Mouse (Mus musculus) left cerebral cortex, postnatal 14 days (tissue): ENCODE measurements at regions not wholly inside any gene's neighbourhood (a gene's known extent, or its start where the extent isn't known, plus 50 kb on each side); places are given as distances from the start of the nearest gene placed in this dataset.
A peak's percentile ranks its signal among the peaks of the same experiment; 100 is the strongest.

Experiments
- DNase-seq, 2 experiments: peaks; one replicate each; pipeline ENCODE4 v3.0.0; 2021 to 2022; ENCODE audit warnings: low spot score in 2 of 2, mixed read lengths in 1 of 2
- intact Hi-C: fragments of 180-260 bp; cut with DNase I; formaldehyde crosslinking; loops from one replicate; pipeline ENCODE4 v1.15.1; 2025

DNA sequence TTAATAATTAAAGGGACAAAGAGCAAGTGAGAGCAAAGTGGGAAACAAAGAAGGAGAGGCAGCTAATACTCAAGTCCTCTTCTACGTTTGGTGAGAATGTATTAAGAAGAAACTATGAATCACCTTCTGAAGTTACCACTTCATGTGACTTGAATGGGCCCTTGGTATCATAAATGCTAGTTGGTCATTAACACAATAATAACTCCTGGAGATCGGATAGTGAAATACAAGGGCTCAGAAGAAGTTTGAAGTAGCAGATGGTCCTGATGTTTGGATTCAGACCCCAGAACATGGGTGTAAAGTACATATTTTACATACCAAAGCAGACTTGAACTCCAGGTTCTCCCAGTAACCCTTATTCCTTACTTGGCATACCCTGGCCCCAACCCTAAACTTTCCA, 535.4 kb upstream of the Cntnap5b start:
- DNase-seq, result no peak
- intact Hi-C loops, result no loop called here

DNA sequence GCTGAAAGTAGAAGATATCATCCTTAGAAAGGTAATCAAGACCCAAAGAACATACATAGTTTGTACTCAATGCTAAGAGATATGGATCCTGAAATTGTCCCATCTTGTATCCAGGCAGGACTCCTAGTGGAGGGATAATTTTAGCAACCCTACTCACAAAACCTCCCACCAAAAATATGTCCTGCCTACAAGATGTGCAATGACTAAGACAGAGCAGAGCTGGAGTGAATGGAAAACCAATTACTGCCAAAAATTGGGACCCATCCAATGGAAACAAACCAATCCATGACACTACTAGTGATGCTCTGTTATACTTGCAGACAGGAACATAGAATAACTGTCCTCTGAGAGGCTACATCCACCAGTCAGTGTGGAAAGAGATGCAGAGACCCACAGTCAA, 487.0 kb upstream of the Cntnap5b start:
- DNase-seq, result peak; percentile 6 to 32
- intact Hi-C loops, result no loop called here

DNA sequence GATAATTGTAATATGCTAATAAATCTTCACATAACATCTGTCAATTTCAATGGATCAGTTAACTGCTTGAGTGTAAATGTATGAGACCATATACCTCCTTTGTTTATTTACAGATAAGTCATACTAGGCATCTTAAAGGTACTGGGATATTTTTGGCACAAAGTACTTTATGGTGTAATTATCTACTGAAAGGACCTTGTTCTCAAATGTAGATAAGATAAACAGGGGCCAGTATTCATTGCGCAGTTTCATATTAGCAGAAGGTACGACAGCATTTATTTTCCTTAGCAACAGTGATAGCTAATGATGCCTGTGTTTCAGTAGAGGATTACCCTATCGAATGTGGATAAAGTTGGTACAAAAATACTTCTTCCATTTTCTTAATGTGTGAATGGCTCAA, 484.7 kb upstream of the Cntnap5b start:
- no peak for DNase-seq
- intact Hi-C loops, result no loop called here

DNA sequence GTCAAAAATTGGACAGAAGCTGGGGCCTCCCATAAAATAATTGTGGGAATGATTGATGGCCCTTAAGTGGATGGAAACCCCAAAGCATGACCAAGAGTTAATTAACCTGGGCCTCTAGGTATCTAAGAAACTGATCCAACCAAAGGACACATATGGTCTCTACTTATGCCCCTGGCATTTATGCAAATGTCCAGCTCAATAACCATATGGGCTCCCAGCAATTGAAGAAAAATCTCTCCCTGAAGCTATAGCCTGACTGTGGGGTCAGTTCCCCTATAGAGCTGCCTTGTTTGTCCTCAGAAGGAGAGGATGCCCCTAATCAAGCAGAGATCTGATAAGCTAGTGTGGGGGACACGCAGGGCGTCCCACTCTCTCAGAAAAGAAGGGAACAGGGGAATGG, 473.4 kb upstream of the Cntnap5b start:
- DNase-seq, result no peak
- intact Hi-C loops, result no loop called here

DNA sequence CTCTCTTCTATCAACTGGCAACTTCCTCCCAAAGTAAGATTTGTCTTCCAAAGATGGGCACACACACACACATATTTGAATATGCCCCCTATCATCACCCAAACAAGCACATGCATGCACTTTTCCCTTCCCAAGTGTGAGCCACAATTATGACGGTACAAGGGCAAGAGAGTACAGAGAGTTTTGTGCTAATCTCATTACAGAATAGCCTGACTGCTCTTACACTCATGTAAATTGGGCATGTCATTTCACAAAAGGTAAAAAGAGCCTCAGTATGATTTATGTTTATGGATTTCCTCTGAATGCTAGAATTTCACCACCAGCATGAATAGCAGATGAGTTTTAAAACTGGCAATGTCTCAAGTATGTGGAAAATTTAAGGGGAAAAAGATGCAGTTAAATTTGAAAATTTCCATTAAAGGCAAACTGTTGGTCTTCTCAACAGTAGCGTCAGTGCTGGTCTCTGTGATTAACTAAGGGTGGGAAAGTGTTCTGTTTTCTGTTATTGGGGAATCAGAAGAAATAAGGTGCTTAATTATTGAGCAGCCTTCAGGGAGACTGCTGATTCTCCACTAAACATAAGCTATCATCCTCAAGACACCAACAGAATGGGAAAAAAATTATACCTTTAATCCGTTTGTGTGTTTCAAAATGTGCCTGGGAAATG, 455.4 kb upstream of the Cntnap5b start:
- intact Hi-C loops, result no loop called here
- DNase-seq, result no peak

DNA sequence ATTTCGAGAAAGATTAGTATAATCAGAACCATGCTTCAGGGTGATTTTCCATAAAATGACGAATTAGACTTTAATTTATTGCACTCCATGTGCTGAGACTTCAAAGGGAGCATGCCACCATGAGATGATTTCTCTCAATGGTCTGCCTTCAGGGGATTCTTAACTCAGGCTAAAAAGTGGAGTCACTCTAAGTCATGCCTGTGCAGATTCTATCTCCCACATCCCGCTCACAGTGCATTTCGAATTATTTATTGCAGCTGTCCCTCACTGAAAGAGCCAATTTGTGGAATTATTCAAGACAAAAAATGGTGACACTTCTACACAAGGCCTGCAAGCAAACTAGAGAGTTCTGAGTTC, 454.9 kb upstream of the Cntnap5b start:
- DNase-seq, result no peak
- intact Hi-C loops, result no loop called here
